Mouse (Mus musculus) brain, embryonic 18.5 days (tissue): ENCODE data around the gene Mtus2.

ENCODE experiments used
- DNase-seq: peaks from one replicate; pipeline ENCODE4 v3.0.0-alpha.2; 2012; ENCODE audit warnings: low read depth, low spot score

The Mtus2 gene

DNA sequence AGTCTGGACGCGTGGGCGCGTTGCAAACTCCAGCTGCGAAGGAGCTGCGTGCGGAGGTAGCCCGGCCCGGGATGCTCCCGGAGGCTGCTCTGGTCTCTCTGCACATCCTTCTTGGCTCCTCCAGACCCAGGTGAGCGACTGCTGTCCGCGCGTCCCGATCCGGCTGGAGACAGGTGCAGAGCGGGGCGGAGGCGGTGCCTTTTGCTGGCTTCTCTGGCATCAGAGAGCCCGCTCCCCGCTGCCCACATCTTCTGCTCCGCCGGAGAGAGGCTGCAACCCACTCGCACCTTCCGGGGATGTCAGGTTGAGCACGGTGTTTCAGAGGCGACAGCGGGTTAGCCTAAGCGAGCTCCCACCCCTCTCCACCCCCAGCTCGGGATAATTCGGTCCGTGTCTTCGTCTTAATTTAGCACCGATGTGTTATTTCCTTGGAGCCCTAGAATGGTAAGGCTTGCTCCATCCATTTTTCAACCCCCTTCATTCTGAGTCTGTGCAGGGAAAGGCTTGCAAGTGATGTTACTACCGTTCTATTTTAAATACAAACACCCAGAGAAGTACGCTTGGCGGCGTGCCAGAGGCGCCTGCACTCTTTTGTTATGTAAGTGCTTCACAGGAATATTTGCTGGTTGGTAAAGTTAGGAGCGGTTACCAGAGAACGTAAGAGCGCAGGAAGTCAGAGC lies 612 bp downstream of the Mtus2 start:
- peak; percentile 36 for DNase-seq

DNA sequence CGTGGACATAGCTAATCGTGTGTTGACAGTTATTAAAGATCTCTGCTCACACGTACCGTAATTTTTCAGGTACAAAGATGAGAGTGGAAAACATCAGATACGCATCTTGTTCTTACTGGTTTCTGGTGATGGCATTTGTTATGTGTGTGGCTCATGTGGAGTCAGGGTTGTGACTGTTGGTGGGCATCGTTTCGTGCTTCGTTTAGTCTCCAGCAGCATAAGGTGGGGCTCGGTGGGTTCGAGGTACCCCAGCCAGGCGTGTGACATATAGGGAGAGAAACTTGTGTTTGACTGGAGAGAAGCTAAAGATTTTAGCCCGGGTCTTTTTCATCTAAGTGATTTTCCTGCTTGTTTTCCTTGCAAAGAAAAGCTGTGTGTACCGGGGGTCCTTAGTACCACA lies 1.4 kb downstream of the Mtus2 start:
- no peak for DNase-seq

DNA sequence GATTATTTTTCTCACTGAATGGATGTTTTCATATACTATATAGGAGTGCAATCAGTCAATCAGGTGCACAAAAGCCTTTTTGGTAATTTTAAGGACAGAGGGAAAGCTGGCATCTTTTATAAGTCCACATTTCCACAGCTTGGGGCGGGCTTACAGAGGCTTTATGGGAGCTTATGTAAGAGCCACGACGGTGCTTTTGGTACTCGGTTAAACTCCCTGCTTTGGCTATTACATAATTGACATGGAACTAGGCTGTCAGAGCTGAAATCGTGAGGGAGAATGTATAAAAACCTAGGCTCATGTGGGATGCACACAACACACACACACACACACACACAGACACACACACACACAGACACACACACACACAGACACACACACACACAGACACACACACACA lies 2.0 kb downstream of the Mtus2 start:
- DNase-seq = no peak

DNA sequence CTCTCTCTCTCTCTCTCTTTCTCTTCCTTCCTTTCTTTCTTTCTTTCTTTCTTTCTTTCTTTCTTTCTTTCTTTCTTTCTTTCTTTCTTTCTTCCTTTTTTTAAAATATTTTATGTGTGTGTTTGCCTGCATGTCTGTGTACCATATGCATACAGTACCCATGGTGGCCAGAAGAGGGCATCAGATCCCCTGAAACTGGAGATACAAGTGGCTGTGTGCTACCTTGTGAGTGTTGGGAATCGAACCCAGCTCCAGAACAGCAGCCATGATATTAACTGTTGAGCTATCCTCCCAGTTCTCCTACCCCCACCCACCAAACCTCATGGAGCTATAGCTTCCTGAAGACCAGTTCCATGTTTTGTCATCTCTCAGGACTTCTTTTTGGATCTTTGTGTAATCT lies 3.7 kb downstream of the Mtus2 start:
- no peak for DNase-seq

DNA sequence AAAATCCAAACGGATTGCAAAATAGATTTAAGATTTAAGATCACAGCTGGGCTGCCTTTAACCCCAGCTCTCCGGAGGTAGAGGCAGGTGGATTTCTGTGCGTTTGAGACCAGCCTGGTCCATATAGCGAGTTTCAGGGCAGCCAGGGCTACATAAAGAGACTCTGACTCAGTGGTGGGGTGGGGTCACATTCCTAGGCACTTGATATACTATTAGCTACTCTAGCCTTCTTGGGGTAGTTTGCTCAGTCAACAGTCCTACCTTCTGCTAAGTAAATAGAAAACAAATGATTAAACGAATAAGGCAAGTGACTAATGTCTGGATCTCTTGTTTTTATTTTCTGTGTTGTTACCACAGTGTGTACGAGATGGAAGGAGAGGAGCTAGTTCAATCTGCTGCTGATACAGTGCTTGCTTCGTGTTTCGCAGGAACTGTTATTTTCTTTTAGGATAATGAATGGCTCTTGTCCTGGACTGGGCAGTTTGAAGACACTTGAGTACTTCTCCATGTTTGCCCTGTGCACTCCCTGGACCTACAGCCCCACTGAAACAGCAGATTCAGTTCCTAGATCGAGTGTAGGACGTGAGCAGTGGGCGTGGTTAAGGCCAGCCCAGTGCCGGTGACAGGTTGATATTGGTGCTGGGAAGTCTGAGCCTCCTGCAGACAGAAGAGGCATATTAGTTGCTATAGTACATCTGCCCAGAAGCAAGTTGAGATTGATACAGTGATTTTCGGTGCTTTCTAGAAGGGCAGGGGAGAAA lies 6.9 kb downstream of the Mtus2 start:
- no peak for DNase-seq

DNA sequence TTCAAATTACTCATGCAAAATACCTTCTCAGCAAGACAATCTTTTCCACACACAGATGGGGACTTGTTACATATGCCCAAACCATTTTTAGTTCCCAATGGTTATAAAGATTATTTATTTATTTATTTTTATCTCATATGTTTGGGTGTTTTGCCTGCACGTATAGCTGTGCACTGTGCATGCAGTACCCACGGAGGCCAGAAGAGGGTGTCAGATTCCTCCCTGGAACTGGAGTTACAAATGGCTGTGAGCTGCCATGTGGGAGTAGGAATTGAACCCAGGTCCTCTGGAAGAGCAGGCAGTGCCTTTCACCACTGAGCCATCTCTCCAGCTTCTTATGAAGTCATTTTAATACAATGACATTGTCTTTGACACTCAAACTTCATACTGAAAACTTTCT lies 7.7 kb downstream of the Mtus2 start:
- DNase-seq = no peak

DNA sequence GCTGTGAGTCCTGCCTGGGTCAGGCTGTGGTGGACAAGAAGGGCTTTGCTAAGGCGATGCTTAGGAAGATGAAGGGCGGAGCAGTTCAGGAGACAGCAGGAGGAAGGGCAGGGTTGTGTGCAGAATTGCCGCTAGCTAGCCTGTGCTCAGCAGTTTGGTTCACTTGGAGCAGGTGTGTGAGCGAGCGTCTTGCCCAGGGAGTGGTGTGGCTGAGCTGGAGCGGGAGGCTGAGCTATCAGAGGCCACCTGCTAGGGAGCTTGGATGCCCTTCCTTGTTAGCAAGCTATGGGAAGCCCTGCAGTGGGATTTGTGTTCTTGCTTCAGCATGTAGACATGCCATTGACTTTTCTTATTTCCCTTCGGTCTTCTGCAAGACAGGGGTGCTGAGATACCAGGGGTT lies 9.5 kb downstream of the Mtus2 start:
- DNase-seq = no peak

DNA sequence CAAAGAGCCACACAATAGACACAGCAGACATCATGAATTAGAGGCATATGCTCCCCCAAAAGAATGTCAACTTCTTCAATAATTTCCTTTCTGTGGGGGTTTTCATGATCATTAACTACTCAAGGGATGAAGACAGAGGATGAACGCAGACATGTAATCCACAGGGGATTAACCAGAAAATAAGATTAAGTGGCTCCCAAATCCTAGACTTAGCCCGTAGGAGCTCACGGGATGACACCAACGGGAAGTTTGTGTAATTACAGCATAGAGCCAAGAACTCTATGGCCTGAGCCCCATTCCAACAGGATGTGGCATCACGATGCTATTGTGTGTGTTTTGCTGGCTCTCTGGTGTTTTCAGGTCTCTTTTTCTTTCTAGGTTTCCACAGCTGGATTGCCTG lies 12.4 kb downstream of the Mtus2 start:
- no peak for DNase-seq

DNA sequence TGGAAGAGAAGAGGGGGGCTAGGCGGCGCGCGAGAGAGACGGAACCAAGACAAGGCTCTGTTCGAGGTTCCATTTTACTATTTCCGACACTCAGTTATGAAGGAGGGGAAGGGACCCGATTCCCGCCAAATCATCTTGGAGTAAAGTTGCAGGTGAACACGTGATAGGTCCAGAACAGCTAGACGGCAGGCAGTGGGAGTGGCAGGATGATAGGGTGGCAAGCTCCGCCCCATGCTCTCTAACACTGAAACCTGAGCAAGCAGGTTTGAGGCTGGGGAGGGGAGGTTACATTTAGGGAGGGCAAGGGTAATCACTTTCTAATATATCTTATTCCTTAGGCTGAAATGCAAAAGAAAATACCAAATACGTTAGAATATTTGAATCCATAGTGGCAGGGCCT lies 18.9 kb downstream of the Mtus2 start:
- no peak for DNase-seq

DNA sequence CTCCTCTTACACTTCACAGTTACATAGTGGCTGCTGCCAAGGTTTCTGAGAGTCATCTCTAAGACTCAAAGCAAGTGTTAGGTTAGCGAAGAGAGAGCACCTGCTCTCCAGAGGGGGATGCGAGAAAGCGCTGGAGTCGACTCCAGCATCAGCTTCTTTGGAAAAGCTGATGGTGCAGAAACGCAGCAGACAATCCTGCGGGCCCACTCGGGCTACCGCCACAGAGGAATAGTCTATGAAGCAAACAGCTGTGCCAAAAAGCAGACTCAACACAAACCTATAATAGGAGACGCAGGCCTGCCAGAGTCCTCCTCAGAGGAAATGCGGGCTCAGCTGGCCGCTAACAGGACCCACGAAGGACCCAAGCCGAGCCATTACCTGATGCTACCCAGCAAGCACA lies 23.5 kb downstream of the Mtus2 start:
- no peak for DNase-seq

DNA sequence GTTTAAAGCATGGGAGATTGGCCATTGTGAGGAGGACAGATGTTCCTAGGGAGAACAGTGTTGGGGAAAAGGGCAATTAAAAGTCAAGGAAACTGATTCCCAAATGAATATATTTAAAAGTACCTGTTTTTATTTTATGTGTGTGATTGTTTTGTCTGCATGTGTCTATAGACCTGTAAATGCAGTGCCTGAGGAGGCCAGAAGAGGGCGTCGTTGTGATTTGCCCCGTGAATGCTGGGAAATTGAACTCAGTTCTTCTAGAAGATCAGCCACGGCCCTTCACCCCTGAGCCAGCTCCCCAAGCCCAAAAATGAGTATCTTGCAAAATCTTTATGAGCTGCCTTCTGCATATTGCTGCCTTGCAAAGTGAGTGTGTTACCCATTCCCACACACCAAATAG lies 33.2 kb downstream of the Mtus2 start:
- DNase-seq = no peak

DNA sequence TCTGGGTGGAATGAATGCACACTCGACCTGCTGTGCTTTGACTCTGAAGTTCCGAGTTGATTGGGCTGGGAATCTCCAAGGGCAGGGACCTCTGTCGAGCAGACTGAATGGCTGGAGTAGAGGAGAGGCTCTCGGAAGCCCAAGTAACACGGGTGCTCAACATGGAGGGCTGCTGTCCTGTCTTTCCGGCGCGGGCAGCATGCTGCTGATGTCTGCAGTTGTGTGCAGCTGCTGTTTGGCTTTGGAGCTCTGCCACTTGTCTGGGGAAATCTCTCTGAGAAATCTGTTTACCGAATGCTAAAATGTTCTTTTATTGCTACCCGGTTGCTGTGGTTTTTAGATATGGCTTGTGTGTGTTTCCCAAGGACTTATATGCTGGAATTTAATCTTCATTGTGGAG lies 33.7 kb downstream of the Mtus2 start:
- no peak for DNase-seq

DNA sequence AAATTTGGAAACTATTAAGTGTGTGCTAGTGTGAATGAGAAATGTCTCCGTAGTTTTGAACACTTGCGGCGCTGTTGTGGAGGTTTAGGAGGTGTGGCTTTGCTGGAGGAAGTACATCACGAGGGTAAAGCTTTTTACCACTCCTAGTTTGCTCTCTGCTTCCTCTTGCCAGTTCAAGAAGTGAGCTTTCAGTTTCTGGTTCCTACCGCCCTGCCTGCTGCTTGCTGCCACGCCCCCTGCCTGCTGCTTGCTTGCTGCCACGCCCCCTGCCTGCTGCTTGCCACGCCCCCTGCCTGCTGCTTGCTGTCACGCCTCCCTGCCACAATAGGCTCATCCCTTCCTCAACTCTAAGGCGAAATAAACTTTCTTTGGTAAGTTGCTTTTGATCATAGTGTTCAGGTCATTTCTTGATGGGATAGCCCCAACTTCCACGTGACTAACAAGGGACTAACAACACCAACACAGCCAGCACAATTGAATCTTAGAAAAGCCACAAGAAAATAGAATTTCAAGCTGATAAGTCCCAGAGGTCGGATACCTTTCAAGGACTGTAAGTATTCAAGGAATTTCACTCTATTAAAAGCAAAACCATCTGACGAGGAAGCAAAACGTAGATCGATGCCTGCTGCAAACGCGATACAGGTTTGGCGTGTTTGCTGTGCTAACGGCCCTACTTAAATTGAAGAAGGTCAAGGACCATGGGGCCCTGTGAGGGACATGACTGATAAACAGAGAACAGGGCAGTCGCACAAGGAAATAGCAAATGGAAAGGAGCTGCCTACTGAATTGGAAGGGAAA lies 35.7 kb downstream of the Mtus2 start:
- no peak for DNase-seq

DNA sequence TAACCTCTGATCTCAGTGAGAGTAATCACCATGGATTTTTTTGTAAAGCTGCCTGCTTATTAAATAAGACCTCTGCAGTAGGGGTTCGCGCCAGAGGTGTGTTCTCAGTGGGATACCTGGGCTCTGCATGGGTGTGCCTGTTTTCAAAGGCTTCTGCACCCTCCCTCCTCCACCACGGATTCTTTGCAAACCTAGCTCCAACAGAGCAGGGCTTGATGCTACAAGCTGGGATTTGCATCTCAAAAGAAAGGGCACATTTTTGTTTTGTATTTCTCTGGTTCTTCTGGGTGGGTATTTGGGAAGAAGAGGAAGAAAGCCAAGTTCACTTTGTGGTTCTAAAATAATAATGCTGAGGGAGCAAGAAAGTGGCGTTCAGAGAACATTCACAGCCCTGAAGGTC lies 48.1 kb downstream of the Mtus2 start:
- DNase-seq = no peak

DNA sequence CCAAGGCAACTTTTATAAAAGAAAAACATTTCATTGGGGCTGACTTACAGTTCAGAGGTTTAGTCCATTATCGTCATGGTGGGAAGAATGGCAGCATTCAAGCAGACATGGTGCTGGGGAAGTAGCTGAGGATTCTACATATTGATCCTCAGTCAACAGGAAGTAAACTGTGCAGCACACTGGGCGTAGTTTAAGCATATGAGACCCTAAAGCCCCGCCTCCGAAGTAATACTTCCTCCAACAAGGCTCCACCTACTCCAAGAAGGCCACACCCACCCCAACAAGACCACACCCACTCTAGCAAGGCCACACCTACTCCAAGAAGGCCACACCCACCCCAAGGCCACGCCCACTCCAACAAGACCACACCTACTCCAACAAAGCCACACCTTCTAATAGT lies 55.0 kb downstream of the Mtus2 start:
- DNase-seq = no peak

DNA sequence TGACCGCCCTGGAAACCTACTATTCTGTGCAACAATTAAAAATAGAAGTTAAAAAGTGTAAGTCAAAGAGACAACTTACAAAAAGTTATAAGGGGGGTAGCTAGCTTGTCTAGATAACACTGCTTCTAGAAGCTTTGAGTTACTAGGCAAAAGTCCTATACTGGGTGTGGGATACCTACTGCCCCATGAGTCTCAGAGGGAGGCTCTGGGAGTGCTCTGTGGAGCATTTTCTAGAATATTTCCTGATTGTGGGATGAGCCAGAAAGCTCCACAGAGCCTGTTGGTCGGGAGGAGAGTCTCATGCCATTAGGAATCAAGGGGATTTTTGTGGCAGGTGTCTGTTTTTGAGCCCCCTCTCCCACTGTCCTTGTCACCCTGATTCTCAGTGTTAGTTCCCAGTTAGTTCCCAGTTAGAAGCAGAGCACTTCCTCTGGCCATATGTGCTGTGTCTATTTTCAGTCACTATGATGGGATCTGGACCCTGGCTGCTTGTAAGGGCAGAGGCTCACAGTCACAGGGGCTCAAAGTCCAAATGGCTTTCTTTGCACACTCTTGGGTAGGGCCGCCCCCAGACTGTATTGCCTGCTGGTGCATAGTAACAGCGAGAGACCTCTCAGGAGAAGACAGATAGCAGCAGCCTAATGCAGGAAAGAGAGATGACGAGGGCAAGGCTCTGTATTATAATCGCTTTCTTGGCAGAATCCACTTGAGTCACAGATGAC lies 57.2 kb downstream of the Mtus2 start:
- DNase-seq = no peak

DNA sequence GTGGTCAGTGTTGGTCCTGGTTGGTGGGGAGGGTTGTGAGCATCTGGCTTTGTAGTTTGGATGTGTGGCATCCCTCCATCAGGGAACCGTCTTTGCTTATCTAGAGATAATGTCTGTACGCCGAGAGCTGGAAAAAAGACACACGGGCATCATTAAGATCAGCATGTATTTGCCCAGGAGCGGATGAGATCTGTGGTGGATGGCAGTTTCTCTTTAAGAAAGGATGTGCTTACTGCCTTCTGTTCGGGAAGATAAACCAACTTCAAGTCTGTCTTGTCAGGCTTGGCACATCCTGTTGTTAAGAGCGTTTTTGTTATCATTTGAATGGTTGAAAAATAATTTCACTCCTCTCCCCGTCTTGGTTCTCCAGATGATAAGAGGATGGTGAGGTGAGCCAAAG lies 58.3 kb downstream of the Mtus2 start:
- DNase-seq = no peak

DNA sequence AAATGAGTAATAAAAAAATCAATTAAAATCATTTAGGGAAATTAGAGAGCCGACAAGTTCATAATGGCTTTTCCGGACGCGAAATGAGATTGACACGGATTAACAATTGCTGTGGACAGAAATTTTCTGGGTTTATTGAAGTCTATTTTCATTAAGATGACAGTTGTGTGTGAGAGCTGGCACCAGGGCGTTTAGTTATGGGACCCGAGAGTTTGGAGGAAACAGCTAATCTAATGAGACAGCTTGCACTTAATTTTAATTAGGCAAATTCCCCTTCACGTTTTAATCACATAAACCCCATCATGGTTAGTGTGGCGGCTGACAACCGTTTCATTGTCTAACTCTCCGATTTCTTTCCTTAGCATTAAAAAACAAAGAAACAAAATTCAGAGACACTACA lies 60.3 kb downstream of the Mtus2 start:
- DNase-seq = no peak

DNA sequence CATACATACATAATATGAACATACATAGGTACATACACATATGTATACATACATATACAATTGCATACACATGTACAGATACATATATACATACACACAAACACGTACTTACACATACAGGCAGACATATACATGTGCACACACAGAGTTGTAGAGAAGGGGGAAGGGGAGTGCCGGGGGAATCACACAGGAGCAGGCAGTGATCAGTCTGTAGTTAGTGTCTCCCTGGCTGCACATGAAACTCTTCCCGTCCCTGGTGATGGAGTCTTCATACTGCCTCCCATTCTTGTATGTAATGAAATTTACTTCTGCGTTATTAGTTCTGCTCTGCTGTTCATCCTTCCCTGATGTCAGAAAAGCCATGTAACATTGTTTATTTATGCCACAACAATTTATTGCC lies 65.7 kb downstream of the Mtus2 start:
- no peak for DNase-seq

DNA sequence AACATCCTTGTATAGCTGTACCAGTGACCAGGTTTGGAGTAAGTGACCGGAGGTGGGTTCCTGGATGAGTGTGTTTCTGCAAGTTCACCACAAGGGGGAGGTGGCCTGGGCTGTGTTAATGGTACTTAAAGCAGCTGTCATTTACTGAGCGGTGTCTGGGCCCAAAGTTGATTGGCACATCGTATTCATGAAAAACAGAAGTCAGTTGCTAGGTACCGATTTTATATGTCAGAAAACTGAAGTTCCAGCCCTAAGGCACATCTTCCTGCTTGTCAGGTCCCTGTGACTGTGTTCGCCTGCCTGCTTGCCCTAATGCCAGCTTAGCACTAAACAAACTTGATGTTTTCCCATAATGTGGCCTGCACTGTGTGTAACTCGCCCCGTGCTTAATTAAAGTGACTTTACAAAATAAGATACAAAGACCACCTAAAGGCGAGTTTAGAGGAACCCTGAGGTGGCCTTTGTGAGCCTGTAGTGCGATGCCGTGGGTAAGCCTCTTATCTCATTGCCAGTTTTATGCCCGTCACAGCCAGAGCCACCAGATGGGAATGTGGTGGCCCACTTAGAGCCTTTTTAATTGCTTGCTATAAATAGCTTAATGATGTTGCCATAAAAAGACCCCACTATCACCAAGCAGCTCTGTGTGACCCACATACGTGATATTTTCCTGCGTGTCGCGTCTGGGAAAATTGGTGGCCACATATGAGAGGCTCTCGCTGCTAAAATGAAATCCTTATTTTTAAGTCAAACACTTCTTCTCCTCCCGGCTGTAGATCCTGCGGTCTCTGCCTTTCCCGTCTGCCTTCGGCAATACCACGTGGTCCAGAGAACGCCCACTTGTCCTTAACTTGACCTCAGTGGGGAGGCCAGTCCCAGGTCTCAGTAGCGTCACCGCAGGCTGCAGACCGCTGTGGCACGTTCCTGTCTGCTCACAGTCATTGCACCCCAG lies 69.6 kb downstream of the Mtus2 start:
- no peak for DNase-seq

DNA sequence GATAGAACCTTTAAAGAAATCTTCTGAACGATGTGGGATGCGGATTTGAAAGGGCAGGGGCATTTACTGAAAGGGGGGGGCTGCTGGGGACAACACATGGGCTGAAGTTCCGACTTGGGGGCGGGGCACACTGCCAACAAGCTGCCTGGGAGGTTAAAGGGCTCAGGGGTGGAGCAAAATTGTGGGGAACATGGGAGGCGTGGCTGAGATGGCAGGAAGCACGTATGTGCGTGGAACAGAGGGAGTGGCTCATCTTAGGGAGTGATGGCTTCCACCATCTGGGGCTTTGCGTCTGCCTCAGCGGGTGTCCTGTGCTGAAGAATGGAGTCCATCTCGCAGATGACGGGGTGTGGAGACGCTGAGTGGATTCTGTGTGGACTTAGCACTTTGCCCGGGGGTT lies 70.9 kb downstream of the Mtus2 start:
- DNase-seq = no peak
